Mouse (Mus musculus): ENCODE measurements around the gene Ergic1.

The Ergic1 gene

GRCm38 (mm10) chr17:26624999-26625398, 63.7 kb downstream of the Ergic1 start:
- no peak for DNase-seq (ENCODE audit: extremely low spot score, low spot score)

- no peak for DNase-seq (ENCODE audit: extremely low spot score, low spot score)
Measured at GRCm38 (mm10) chr17:26625521-26626010, 64.3 kb downstream of the Ergic1 start.

- no peak for DNase-seq (ENCODE audit: extremely low spot score, low spot score)
Measured at GRCm38 (mm10) chr17:26628479-26628878, 67.2 kb downstream of the Ergic1 start.

- no peak for DNase-seq (ENCODE audit: extremely low spot score, low spot score)
Measured at GRCm38 (mm10) chr17:26628936-26629335, 67.6 kb downstream of the Ergic1 start.

GRCm38 (mm10) chr17:26631811-26632327, 70.6 kb downstream of the Ergic1 start:
- no peak for DNase-seq (ENCODE audit: extremely low spot score, low spot score)

- DNase-seq (ENCODE audit: extremely low spot score, low spot score): no peak
Measured at GRCm38 (mm10) chr17:26633186-26633585, 71.9 kb downstream of the Ergic1 start.

- DNase-seq (ENCODE audit: extremely low spot score, low spot score): no peak
Measured at GRCm38 (mm10) chr17:26633926-26634325, 72.6 kb downstream of the Ergic1 start.

- DNase-seq (ENCODE audit: extremely low spot score, low spot score): no peak
Measured at GRCm38 (mm10) chr17:26634539-26634938, 73.2 kb downstream of the Ergic1 start.

GRCm38 (mm10) chr17:26635951-26636350, 74.7 kb downstream of the Ergic1 start:
- DNase-seq (ENCODE audit: extremely low spot score, low spot score): no peak

- no peak for DNase-seq (ENCODE audit: extremely low spot score, low spot score)
Measured at GRCm38 (mm10) chr17:26637851-26638250, 76.6 kb downstream of the Ergic1 start.

- peak; percentile 71 for DNase-seq (ENCODE audit: extremely low spot score, low spot score)
Measured at GRCm38 (mm10) chr17:26638655-26639054, 77.4 kb downstream of the Ergic1 start.

GRCm38 (mm10) chr17:26639791-26640190, 78.5 kb downstream of the Ergic1 start:
- DNase-seq (ENCODE audit: extremely low spot score, low spot score): no peak

GRCm38 (mm10) chr17:26640286-26640740, 79.0 kb downstream of the Ergic1 start:
- no peak for DNase-seq (ENCODE audit: extremely low spot score, low spot score)

GRCm38 (mm10) chr17:26643456-26643855, 82.2 kb downstream of the Ergic1 start:
- no peak for DNase-seq (ENCODE audit: extremely low spot score, low spot score)

- no peak for DNase-seq (ENCODE audit: extremely low spot score, low spot score)
Measured at GRCm38 (mm10) chr17:26643993-26644392, 82.7 kb downstream of the Ergic1 start.

- DNase-seq (ENCODE audit: extremely low spot score, low spot score): peak; percentile 49
Measured at GRCm38 (mm10) chr17:26644509-26645410, 83.5 kb downstream of the Ergic1 start.

- DNase-seq (ENCODE audit: extremely low spot score, low spot score): no peak
Measured at GRCm38 (mm10) chr17:26645411-26645854, 84.1 kb downstream of the Ergic1 start.

GRCm38 (mm10) chr17:26647283-26647682, 86.0 kb downstream of the Ergic1 start:
- DNase-seq (ENCODE audit: extremely low spot score, low spot score): no peak

- DNase-seq (ENCODE audit: extremely low spot score, low spot score): no peak
Measured at GRCm38 (mm10) chr17:26649565-26649964, 88.3 kb downstream of the Ergic1 start.

GRCm38 (mm10) chr17:26650451-26651363, 89.4 kb downstream of the Ergic1 start:
- no peak for DNase-seq (ENCODE audit: extremely low spot score, low spot score)

GRCm38 (mm10) chr17:26658854-26659572, 97.7 kb downstream of the Ergic1 start:
- DNase-seq (ENCODE audit: extremely low spot score, low spot score): no peak

Measured in neural tube, embryonic 10.5 days (tissue).